Mouse (Mus musculus): Measurements from ENCODE around the gene Chmp5.

Gene Chmp5

GRCm38 (mm10) chr4:40946516-40947121, 1.6 kb upstream of the Chmp5 start:
- no peak for DNase-seq (ENCODE audit: low spot score)

- DNase-seq (ENCODE audit: low spot score) = no peak
Observed at GRCm38 (mm10) chr4:40947565-40948159, 545 bp upstream of the Chmp5 start.

GRCm38 (mm10) chr4:40953521-40953920, 5.3 kb downstream of the Chmp5 start:
- DNase-seq (ENCODE audit: low spot score) = no peak

- DNase-seq (ENCODE audit: low spot score) = no peak
Observed at GRCm38 (mm10) chr4:40955942-40956341, 7.7 kb downstream of the Chmp5 start.

- no peak for DNase-seq (ENCODE audit: low spot score)
Observed at GRCm38 (mm10) chr4:40963536-40963935, 15.3 kb downstream of the Chmp5 start.

GRCm38 (mm10) chr4:40969161-40969560, 21.0 kb downstream of the Chmp5 start:
- no peak for DNase-seq (ENCODE audit: low spot score)

- no peak for DNase-seq (ENCODE audit: low spot score)
Observed at GRCm38 (mm10) chr4:40969781-40970591, 21.8 kb downstream of the Chmp5 start.

GRCm38 (mm10) chr4:40970592-40970841, 22.3 kb downstream of the Chmp5 start:
- DNase-seq (ENCODE audit: low spot score) = no peak

GRCm38 (mm10) chr4:40970842-40971701, 22.9 kb downstream of the Chmp5 start, which contains the start of gene Nfx1:
Gene Nfx1 (plus strand): TSS chr4:40970906.
- DNase-seq (ENCODE audit: low spot score) = peak; percentile 89

- DNase-seq (ENCODE audit: low spot score) = no peak
Observed at GRCm38 (mm10) chr4:40971744-40972143, 23.5 kb downstream of the Chmp5 start.

GRCm38 (mm10) chr4:40974011-40974410, 25.8 kb downstream of the Chmp5 start:
- DNase-seq (ENCODE audit: low spot score) = no peak

- no peak for DNase-seq (ENCODE audit: low spot score)
Observed at GRCm38 (mm10) chr4:40975678-40976077, 27.5 kb downstream of the Chmp5 start.

GRCm38 (mm10) chr4:40976651-40977050, 28.4 kb downstream of the Chmp5 start:
- no peak for DNase-seq (ENCODE audit: low spot score)

- no peak for DNase-seq (ENCODE audit: low spot score)
Observed at GRCm38 (mm10) chr4:40979430-40979829, 31.2 kb downstream of the Chmp5 start.

- no peak for DNase-seq (ENCODE audit: low spot score)
Observed at GRCm38 (mm10) chr4:40982486-40982885, 34.3 kb downstream of the Chmp5 start.

GRCm38 (mm10) chr4:40983686-40984085, 35.5 kb downstream of the Chmp5 start:
- DNase-seq (ENCODE audit: low spot score) = no peak

- DNase-seq (ENCODE audit: low spot score) = no peak
Observed at GRCm38 (mm10) chr4:40989633-40990032, 41.4 kb downstream of the Chmp5 start.

GRCm38 (mm10) chr4:40996302-40996701, 48.1 kb downstream of the Chmp5 start:
- DNase-seq (ENCODE audit: low spot score) = no peak

GRCm38 (mm10) chr4:40997916-40998315, 49.7 kb downstream of the Chmp5 start:
- no peak for DNase-seq (ENCODE audit: low spot score)

- DNase-seq (ENCODE audit: low spot score) = no peak
Observed at GRCm38 (mm10) chr4:41000271-41000670, 52.1 kb downstream of the Chmp5 start.

- no peak for DNase-seq (ENCODE audit: low spot score)
Observed at GRCm38 (mm10) chr4:41000842-41001639, 52.8 kb downstream of the Chmp5 start.

- DNase-seq (ENCODE audit: low spot score) = no peak
Observed at GRCm38 (mm10) chr4:41013351-41013750, 65.1 kb downstream of the Chmp5 start.

Measured in layer of hippocampus, adult 9-10 months (tissue).